Mouse (Mus musculus) bone marrow, adult 2 months (tissue): ENCODE data around the gene Acot13.

ENCODE experiments used
- CTCF ChIP-seq: fragments of 200-500 bp; IDR thresholded peaks from 2 replicates; pipeline ENCODE4 v1.5.1; 2011; ENCODE audit warnings: low read length, control low read depth; ENCODE audit not compliant: control insufficient read depth, insufficient read depth
- POLR2A ChIP-seq: fragments of 200-500 bp; IDR thresholded peaks from 2 replicates; pipeline ENCODE4 v1.6.1; 2011; ENCODE audit warnings: low read depth, mild to moderate bottlenecking, control low read depth, low read length, borderline replicate concordance; ENCODE audit not compliant: control insufficient read depth

DNA sequence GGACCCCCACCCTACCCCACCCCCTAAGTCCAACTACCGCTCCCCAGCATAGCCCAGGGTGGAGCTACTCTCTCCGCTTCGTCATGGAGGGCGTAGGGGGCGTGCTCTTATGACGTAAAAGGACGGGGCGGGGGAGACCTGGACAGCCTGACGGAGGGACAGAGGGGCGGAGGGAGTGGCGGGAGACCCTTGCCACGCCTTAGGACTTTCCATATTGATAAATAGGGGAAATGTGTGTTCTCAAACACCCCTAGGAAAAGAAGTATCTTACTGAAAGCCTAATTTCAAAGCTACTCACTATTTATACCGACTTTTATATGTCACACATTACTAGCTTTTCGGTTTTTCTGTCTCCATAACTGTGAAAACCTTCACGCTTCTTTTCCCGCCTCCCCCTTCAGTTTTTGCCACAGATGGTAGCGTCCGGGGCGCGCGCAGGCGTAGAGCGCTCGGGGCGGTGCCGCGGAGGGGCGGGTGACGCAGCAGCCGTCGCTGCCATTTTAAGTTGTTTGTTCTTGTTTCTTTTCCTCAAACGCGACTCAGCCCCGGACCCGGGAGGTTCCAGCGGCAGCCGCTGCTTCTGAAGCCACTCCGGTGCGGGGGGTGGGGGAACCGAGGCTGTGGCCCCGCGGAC is 30.5 kb downstream of the Acot13 start:
- TF ChIP-seq CTCF, result no peak
- peak; percentile 100 for TF ChIP-seq POLR2A
